Mouse (Mus musculus): ENCODE measurements around the gene Kat6b.
"Not testable (repeated sequence)": the region's sequence is repeated elsewhere in the genome, so short reads cannot be mapped to it uniquely, and the experiment has no call there.

Gene Kat6b

GRCm38 (mm10) chr14:21481231-21481630, at the start of gene Kat6b:
Gene Kat6b, plus strand, starts transcription at chr14:21481434.
- no peak for DNase-seq (ENCODE audit: low spot score in 2 of 2)

- no peak for DNase-seq (ENCODE audit: low spot score in 2 of 2)
Observed at GRCm38 (mm10) chr14:21433415-21433814, 47.8 kb upstream of the Kat6b start.

GRCm38 (mm10) chr14:21433995-21434394, 47.2 kb upstream of the Kat6b start:
- DNase-seq (ENCODE audit: low spot score in 2 of 2): no peak

GRCm38 (mm10) chr14:21434686-21435085, 46.5 kb upstream of the Kat6b start:
- DNase-seq (ENCODE audit: low spot score in 2 of 2): no peak

DNA sequence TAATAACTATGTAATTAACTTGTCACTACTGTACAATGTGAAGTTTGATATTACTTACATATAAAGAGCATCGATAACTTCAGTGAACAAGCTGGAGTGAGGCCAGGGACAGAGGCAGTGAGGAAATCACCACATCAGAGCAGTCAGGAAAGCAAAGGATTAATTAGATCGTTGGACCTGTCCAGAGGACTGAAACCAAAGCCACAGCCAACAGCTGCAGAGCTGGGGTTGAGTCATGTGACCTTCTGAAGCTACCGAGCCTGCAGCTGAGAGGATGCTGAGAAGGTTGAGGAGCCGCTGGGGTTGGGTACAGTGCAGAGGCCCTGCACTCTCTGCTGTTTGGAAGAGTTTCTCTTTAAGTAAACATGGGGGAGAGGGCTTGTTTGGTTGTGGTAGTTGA, 41.4 kb upstream of the Kat6b start:
- DNase-seq (ENCODE audit: low spot score in 2 of 2): no peak

GRCm38 (mm10) chr14:21440526-21440925, 40.7 kb upstream of the Kat6b start:
- no peak for DNase-seq (ENCODE audit: low spot score in 2 of 2)

GRCm38 (mm10) chr14:21441772-21442533, 39.3 kb upstream of the Kat6b start:
- DNase-seq (ENCODE audit: low spot score in 2 of 2): no peak

DNA sequence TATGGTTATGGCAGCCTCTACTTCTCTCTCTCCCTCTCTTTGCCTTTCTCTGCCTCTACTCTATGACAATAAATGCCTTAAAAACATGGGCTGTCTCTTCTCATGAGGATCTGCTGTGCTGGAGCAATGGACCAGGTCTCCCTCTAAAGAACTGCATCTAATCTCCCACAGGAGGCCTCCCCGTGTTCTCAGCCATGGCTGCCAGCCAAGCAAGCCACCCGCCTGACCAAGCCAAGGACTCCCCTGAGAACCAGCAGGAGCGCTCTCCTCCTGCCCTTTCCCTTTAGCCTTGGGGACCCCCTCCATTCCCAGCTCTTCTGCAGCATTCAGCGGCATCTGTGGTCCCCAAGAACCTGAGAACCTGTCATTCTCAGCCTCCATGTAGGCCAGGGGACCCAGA, 28.7 kb upstream of the Kat6b start:
- no peak for DNase-seq (ENCODE audit: low spot score in 2 of 2)

- no peak for DNase-seq (ENCODE audit: low spot score in 2 of 2)
Observed at GRCm38 (mm10) chr14:21453896-21454295, 27.3 kb upstream of the Kat6b start.

- DNase-seq (ENCODE audit: low spot score in 2 of 2): no peak
Observed at GRCm38 (mm10) chr14:21455654-21456350, 25.4 kb upstream of the Kat6b start.

DNA sequence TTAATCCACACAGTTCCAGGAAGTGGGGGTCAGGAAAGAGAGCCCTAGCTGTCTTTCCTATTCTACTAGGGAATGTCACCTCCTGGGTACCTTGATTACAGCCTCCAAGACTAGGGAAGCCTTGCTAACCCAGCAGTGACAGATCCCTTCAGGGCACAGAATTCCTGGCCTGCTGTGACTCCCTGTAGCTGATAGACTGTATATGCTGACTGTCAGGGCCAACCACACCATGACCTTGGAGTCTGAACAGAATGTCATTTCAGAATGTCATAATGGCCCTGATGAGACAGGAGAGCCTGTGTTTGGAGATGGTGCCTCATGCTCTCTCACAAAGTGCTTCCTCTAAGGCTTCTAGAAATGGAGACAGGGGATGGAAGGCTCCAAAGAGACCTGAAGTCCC, 24.7 kb upstream of the Kat6b start:
- no peak for DNase-seq (ENCODE audit: low spot score in 2 of 2)

- DNase-seq (ENCODE audit: low spot score in 2 of 2): no peak
Observed at GRCm38 (mm10) chr14:21457876-21458275, 23.4 kb upstream of the Kat6b start.

- DNase-seq (ENCODE audit: low spot score in 2 of 2): no peak
Observed at GRCm38 (mm10) chr14:21458696-21459095, 22.5 kb upstream of the Kat6b start.

- no peak for DNase-seq (ENCODE audit: low spot score in 2 of 2)
Observed at GRCm38 (mm10) chr14:21459163-21459562, 22.1 kb upstream of the Kat6b start.

DNA sequence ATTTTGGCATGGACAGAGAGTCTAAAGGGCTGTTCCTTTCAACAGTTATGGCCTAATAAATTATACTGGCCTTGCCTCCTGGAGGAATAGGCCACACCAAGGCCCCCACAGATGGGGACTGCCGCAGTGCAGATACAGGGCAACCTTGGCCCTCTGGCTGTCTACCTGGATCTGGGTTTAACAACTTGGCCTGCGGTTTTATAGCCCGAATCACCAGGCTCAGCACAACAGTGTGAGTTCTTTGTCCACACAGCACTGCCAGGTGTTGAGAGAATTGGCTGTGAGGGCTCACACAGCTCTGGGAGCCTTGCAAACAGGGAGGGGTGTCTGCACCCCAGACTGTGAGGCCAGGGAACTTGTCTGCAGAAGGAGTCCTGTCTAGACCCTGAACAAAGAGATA, 18.8 kb upstream of the Kat6b start:
- no peak for DNase-seq (ENCODE audit: low spot score in 2 of 2)

DNA sequence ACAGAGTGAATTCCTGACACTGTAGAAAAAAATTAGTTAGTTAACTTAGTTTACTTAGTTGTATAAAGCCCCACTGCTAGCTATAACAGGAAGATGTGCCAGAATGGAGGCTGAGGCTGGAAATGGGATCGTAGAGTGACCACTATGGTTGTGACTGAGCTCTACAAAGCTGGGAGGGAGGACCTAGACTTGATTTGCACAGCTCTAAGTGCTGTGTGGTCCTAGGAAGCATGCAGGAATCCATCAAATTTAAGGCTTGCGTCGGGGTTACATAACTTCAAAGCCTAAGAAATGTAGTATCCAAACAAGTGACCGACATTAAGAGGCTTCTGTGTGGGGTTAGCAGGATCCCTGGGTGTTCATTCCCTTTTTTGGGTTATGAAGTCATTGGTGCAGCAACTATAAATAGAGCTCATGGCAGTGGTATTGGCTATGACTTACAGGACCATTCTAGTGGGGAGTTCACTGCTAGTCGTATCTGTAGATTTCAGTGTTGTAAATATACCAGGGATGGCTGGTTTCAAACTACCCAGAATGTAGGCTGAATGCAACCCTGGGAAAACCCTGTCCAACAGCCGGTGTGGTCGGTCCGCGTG, 18.0 kb upstream of the Kat6b start:
- DNase-seq (ENCODE audit: low spot score in 2 of 2): no peak

GRCm38 (mm10) chr14:21470386-21470785, 10.8 kb upstream of the Kat6b start:
- DNase-seq (ENCODE audit: low spot score in 2 of 2): no peak

DNA sequence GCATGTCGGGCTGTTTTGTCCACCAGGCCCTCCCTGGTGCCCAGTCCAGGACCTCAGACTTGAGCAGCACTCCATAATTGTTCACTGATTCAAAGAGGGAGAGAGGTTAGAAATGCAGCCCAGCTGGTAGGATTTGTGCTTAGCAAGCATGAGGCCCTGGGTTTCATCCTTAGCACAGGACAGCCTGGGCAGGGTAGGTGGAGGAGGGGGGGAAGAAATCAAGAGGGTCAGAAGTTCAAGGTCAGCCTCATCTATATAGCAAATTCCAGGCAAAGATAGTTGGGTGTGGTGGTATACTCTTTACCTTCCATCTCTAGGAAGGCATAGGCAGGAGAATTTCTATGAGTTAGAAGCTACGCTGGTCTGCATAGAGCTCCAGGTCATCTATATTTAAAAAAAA, 9.3 kb upstream of the Kat6b start:
- no peak for DNase-seq (ENCODE audit: low spot score in 2 of 2)

- not testable (repeated sequence) for DNase-seq (ENCODE audit: low spot score in 2 of 2)
Observed at GRCm38 (mm10) chr14:21474593-21475132, 6.6 kb upstream of the Kat6b start.

- no peak for DNase-seq (ENCODE audit: low spot score in 2 of 2)
Observed at GRCm38 (mm10) chr14:21477181-21477580, 4.1 kb upstream of the Kat6b start.

- DNase-seq (ENCODE audit: low spot score in 2 of 2): no peak
Observed at GRCm38 (mm10) chr14:21479566-21479965, 1.7 kb upstream of the Kat6b start.

GRCm38 (mm10) chr14:21480191-21480590, 1.0 kb upstream of the Kat6b start:
- no peak for DNase-seq (ENCODE audit: low spot score in 2 of 2)

GRCm38 (mm10) chr14:21484199-21484598, 3.0 kb downstream of the Kat6b start:
- DNase-seq (ENCODE audit: low spot score in 2 of 2): no peak

All from spleen, postnatal 4 days (tissue).